Mouse (Mus musculus): ENCODE data around the gene Bnc1. TPM values are rescaled to one million over a fixed set of nuclear protein-coding genes. Genes with fewer than 3 reads are reported as not detected.

The Bnc1 gene
- 1 to 10 TPM; 1.2 to 1.5 TPM for total RNA-seq (2021)
- long read RNA-seq, experiment 1: 0 reads
- long read RNA-seq, experiment 2: 0 reads

- DNase-seq: peak; percentile 41
These were observed at the start of gene Bnc1 for GRCm38 (mm10) chr7:81992131-81993061. Bnc1 (minus strand) TSS chr7:81992292.

- no peak for DNase-seq
These were observed 41.3 kb upstream of the Bnc1 start for GRCm38 (mm10) chr7:82033347-82033746.

- no peak for DNase-seq
These were observed 37.6 kb upstream of the Bnc1 start for GRCm38 (mm10) chr7:82029666-82030065.

- no peak for DNase-seq
These were observed 33.7 kb upstream of the Bnc1 start for GRCm38 (mm10) chr7:82025802-82026201.

- no peak for DNase-seq
These were observed 31.6 kb upstream of the Bnc1 start for GRCm38 (mm10) chr7:82023676-82024075.

GRCm38 (mm10) chr7:82022404-82022803 lies 30.3 kb upstream of the Bnc1 start:
- DNase-seq: no peak

- DNase-seq: no peak
These were observed 25.9 kb upstream of the Bnc1 start for GRCm38 (mm10) chr7:82018031-82018430.

GRCm38 (mm10) chr7:82016751-82017710 lies 24.9 kb upstream of the Bnc1 start:
- DNase-seq: no peak

- DNase-seq: no peak
These were observed 20.4 kb upstream of the Bnc1 start for GRCm38 (mm10) chr7:82012472-82012871.

GRCm38 (mm10) chr7:82011534-82012401 lies 19.7 kb upstream of the Bnc1 start:
- DNase-seq: no peak

GRCm38 (mm10) chr7:82007151-82007550 lies 15.1 kb upstream of the Bnc1 start:
- no peak for DNase-seq

- no peak for DNase-seq
These were observed 12.1 kb upstream of the Bnc1 start for GRCm38 (mm10) chr7:82004228-82004627.

- DNase-seq: no peak
These were observed 7.7 kb upstream of the Bnc1 start for GRCm38 (mm10) chr7:81999816-82000215.

- DNase-seq: no peak
These were observed 7.3 kb upstream of the Bnc1 start for GRCm38 (mm10) chr7:81999372-81999771.

- no peak for DNase-seq
These were observed 3.9 kb upstream of the Bnc1 start for GRCm38 (mm10) chr7:81995975-81996374.

- no peak for DNase-seq
These were observed 3.0 kb upstream of the Bnc1 start for GRCm38 (mm10) chr7:81995126-81995525.

GRCm38 (mm10) chr7:81993140-81993539 lies 1.0 kb upstream of the Bnc1 start:
- DNase-seq: no peak

- DNase-seq: peak; percentile 5
These were observed 456 bp downstream of the Bnc1 start for GRCm38 (mm10) chr7:81991611-81992061.

GRCm38 (mm10) chr7:81991116-81991515 lies 976 bp downstream of the Bnc1 start:
- no peak for DNase-seq

- DNase-seq: no peak
These were observed 8.4 kb downstream of the Bnc1 start for GRCm38 (mm10) chr7:81983651-81984050.

GRCm38 (mm10) chr7:81978304-81978703 lies 13.8 kb downstream of the Bnc1 start:
- no peak for DNase-seq

GRCm38 (mm10) chr7:81974616-81975015 lies 17.5 kb downstream of the Bnc1 start:
- DNase-seq: no peak
